Mouse (Mus musculus) heart, adult 9 months (tissue): ENCODE results near the gene Rorc.
A peak's percentile ranks its signal among the peaks of the same experiment; 100 is the strongest.

Source experiments
- DNase-seq, 2 experiments: peaks; one replicate each; pipeline ENCODE4 v3.0.0; 2022; ENCODE audit warnings: low spot score in 2 of 2

Rorc gene

GRCm38 (mm10) chr3:94372641-94373040, at the start of gene Rorc:
Gene Rorc (plus strand): TSS chr3:94372794.
- DNase-seq: peak; percentile 57 to 60

GRCm38 (mm10) chr3:94328681-94329080, 43.9 kb upstream of the Rorc start:
- no peak for DNase-seq

GRCm38 (mm10) chr3:94334442-94334841, 38.2 kb upstream of the Rorc start:
- DNase-seq: no peak

- no peak for DNase-seq
Observed at GRCm38 (mm10) chr3:94338522-94338921, 34.1 kb upstream of the Rorc start.

GRCm38 (mm10) chr3:94341959-94342422, 30.6 kb upstream of the Rorc start, which contains the start of gene Them5:
Gene Them5 (plus strand): TSS chr3:94342099.
- DNase-seq: no peak

GRCm38 (mm10) chr3:94342552-94342951, 30.0 kb upstream of the Rorc start:
- DNase-seq: no peak

- no peak for DNase-seq
Observed at GRCm38 (mm10) chr3:94344182-94344581, 28.4 kb upstream of the Rorc start.

GRCm38 (mm10) chr3:94344897-94345296, 27.7 kb upstream of the Rorc start:
- DNase-seq: no peak

GRCm38 (mm10) chr3:94348146-94348545, 24.4 kb upstream of the Rorc start:
- no peak for DNase-seq

GRCm38 (mm10) chr3:94360812-94361211, 11.8 kb upstream of the Rorc start:
- DNase-seq: no peak

- DNase-seq: no peak
Observed at GRCm38 (mm10) chr3:94362138-94362537, 10.5 kb upstream of the Rorc start, which contains the start of gene C2cd4d. Gene C2cd4d (plus strand): TSS chr3:94362438.

GRCm38 (mm10) chr3:94363291-94364153, 9.1 kb upstream of the Rorc start:
- DNase-seq: no peak

- DNase-seq: no peak
Observed at GRCm38 (mm10) chr3:94364154-94364526, 8.5 kb upstream of the Rorc start.

- DNase-seq: peak; percentile 47 to 58
Observed at GRCm38 (mm10) chr3:94366761-94367160, 5.8 kb upstream of the Rorc start.

- no peak for DNase-seq
Observed at GRCm38 (mm10) chr3:94367511-94367910, 5.1 kb upstream of the Rorc start.

- no peak for DNase-seq
Observed at GRCm38 (mm10) chr3:94368631-94369030, 4.0 kb upstream of the Rorc start.

- DNase-seq: no peak
Observed at GRCm38 (mm10) chr3:94369709-94370108, 2.9 kb upstream of the Rorc start.

GRCm38 (mm10) chr3:94371637-94372036, 957 bp upstream of the Rorc start:
- DNase-seq: peak; percentile 73 to 86

GRCm38 (mm10) chr3:94372038-94372437, 556 bp upstream of the Rorc start:
- no peak for DNase-seq

- DNase-seq: no peak
Observed at GRCm38 (mm10) chr3:94373090-94373489, 496 bp downstream of the Rorc start.

- no peak for DNase-seq
Observed at GRCm38 (mm10) chr3:94373597-94374011, 1.0 kb downstream of the Rorc start.

GRCm38 (mm10) chr3:94374636-94375035, 2.0 kb downstream of the Rorc start:
- no peak for DNase-seq

GRCm38 (mm10) chr3:94375146-94375545, 2.6 kb downstream of the Rorc start:
- no peak for DNase-seq
